Mouse (Mus musculus): Measurements from ENCODE around the gene Caap1.

The Caap1 gene

DNA sequence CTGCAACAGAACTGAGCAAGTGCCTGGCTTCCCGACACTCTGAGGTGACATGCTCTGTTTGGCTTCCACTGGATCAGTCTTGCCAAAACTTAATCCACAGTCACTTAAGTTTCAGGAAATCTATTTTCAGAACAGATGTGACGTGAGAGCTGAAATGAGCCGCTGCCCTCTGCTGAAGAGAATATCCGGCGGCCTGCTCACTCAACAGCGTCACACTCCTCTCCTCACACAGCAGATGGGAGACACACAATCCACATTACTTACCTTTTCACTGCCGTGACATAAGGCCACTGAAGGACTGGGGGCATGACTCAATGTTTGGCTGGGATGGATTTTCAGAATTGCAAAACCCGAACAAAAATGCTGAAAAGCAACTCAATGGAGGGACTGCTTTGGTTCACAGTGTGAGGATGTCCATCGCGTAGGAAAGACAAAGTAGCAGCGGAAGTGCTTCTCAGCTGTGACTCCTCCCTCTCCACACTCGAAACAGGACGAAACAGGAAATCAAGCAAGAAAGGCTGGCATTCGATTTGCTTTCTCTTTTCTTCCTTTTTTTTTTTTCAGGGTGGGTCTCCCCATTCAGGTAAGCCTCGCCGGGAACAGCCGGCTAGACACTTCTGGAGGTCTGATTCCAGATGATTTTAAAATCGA, 79.7 kb downstream of the Caap1 start:
- peak; percentile 8 for DNase-seq

DNA sequence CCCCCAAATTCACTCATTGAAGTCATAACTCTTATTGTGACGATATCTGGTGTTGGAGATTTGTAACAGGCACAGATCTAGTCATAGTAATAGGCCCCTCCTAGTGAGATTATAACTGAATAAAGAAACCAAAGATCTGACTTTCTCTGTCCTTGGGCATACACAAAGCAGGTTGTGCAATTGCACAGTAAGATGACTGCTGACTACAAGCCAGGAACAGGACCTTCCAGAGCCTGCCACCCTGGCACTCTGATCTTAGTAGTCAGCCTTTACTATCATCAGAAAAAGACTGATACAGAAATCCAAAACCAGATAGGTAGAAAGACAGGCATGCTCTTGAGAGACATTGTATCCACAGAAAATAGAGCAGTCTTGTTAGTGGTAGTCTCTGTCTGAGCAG, 83.3 kb downstream of the Caap1 start:
- no peak for DNase-seq

DNA sequence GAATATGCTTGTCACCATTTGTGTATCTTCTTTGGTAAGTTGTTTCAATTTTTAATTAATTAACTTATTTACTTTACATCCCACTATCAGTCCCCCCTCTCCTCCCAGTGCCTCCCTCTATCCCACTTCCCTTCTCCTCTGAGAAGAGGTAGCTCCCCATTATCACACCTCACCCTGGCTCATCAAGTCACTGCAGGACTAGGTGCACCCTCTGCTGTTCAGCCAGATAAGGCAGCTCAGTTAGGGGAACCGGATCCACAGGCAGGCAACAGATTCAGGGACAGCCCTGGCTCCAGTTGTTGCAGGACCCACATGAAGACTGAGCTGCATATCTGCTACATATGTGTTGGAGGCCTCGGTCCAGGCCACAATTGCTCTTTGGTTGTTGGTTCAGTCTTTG, 97.2 kb downstream of the Caap1 start:
- DNase-seq: no peak

DNA sequence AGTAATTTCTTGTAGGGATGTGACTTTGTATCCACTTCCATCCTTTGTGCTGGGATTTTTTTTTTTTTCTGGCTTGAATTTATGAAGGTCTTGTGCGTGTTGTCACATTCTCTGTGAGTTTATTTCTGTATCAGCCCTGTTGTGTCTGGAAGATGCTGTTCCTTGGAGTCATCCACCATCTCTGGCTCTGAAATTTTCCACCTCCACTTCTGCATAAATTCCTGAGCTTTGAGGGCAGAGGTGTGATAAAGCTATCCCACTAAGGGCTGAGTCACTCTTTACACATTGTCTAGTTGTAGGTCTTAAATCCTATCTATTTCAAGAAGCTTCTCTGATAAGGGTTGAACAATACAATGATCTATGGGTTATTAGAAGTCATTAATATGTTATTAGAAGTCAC, 101.7 kb downstream of the Caap1 start:
- no peak for DNase-seq
